9 mouse cellular contexts compared by ENCODE assay signal in genomic region chr12:35895875-35896763, GRCm38 (mm10). TPM values are rescaled to one million over a fixed set of nuclear protein-coding genes. Genes with fewer than 3 reads are reported as not detected.
DNase-seq lines count a peak whose midpoint lies in the region; ATAC-seq lines count a peak whose summit lies in the region.
"Had no signal": no experiment of that assay in that cellular context is flagged by ENCODE, and none has a peak within 500 bp of the region (broad histone marks: within the 10 kb centered on the region; RNA-seq: fewer than 3 reads in every experiment).

No protein-coding gene starts in this region.

- peak overlapping the region; percentile 39 for H3K4me3 ChIP-seq in forebrain, embryonic 15.5 days
- H3K4me3 ChIP-seq in hindbrain, embryonic 16.5 days (ENCODE audit: low read length) = peak overlapping the region; percentile 45

- intact Hi-C loops in left cerebral cortex, postnatal 25 days (cut with DNase I) = loop anchor here (1.0 to 10.0 kb wide), 6 partner anchors 99 to 809 kb away; partner anchors contain the start of genes Ankmy2, Bzw2 and Tspan13

- ATAC-seq in forebrain, embryonic 15.5 days (replicated peaks) = peak; percentile 53
- peak; percentile 63 for ATAC-seq in hindbrain, embryonic 16.5 days
- ATAC-seq in megakaryocyte-erythroid progenitor cell, adult 5-6 weeks (replicated peaks; ENCODE audit: low FRiP score, low TSS enrichment, poor library complexity, severe bottlenecking) = peak; percentile 71; the same call in 1 of the 2 replicates

- peak overlapping the region; percentile 60 for H3K27ac ChIP-seq in forebrain, embryonic 15.5 days (replicated peaks)
- H3K27ac ChIP-seq in hindbrain, embryonic 16.5 days (ENCODE audit: low read depth, low read length) = peak overlapping the region; percentile 73

- no peaks in the 10 kb centered on the region for H3K27me3 ChIP-seq in forebrain, embryonic 15.5 days
- H3K27me3 ChIP-seq in hindbrain, embryonic 16.5 days (replicated peaks; ENCODE audit: control insufficient read depth, insufficient read depth, low read length) = no peaks in the 10 kb centered on the region

- H3K9ac ChIP-seq in forebrain, embryonic 15.5 days (replicated peaks) = peak overlapping the region; percentile 48
- peak overlapping the region; percentile 64 for H3K9ac ChIP-seq in hindbrain, embryonic 16.5 days (ENCODE audit: low read depth, low read length)

- H3K4me1 ChIP-seq in forebrain, embryonic 15.5 days = peaks cover 5% of the 10 kb centered on the region; the same call in 1 of the 2 replicates
- H3K4me1 ChIP-seq in hindbrain, embryonic 16.5 days (ENCODE audit: control insufficient read depth, insufficient read depth, low read depth, low read length) = peaks cover 10% of the 10 kb centered on the region

- peak overlapping the region; percentile 49 for H3K4me2 ChIP-seq in forebrain, embryonic 15.5 days (replicated peaks)
- peak overlapping the region; percentile 67 for H3K4me2 ChIP-seq in hindbrain, embryonic 16.5 days (ENCODE audit: low read length)

- H3K36me3 ChIP-seq in forebrain, embryonic 15.5 days = no peaks in the 10 kb centered on the region
- no peaks in the 10 kb centered on the region for H3K36me3 ChIP-seq in hindbrain, embryonic 16.5 days (ENCODE audit: control insufficient read depth, insufficient read depth, low read length)
- H3K36me3 ChIP-seq: G1E had no signal

- peak; percentile 64 for DNase-seq in kidney, adult 18-20 months
- DNase-seq in kidney, adult 11 months = no peak
- DNase-seq in cerebellum, adult 11-12 months = peak; percentile 10
- peak; percentile 67 to 77 for DNase-seq in left cerebral cortex, postnatal 25 days (ENCODE audit: low spot score in 2 of 2)
- peak; percentile 29 for DNase-seq in skeletal muscle tissue, adult 2 months (ENCODE audit: low read depth, low spot score)

- WGBS in forebrain, embryonic 15.5 days = 17% methylated on average over 20 of the region's 20 CpGs
- WGBS in hindbrain, embryonic 16.5 days = 15% methylated on average over 20 of the region's 20 CpGs

- H3K9me3 ChIP-seq in forebrain, embryonic 15.5 days = no peaks in the 10 kb centered on the region
- H3K9me3 ChIP-seq in hindbrain, embryonic 16.5 days (ENCODE audit: control insufficient read depth, low read length) = no peaks in the 10 kb centered on the region

RNA-seq across cellular contexts. Expression of gene Agr3, which starts 29.3 kb away (rescaled TPM):
- not detected in 2 replicates for polyA plus RNA-seq in forebrain, embryonic 15.5 days (2015; fragmentation: Nextera tagmentation; extraction: Ambion mirVana)
- polyA plus RNA-seq in hindbrain, embryonic 16.5 days (2015; fragmentation: Nextera tagmentation; extraction: Ambion mirVana) = 0.39 and 0.42 TPM in 2 replicates
- not detected for total RNA-seq in left cerebral cortex, postnatal 25 days (2021)
- not detected in 2 replicates for total RNA-seq in megakaryocyte-erythroid progenitor cell, adult 5-6 weeks (2014; fragmentation: Nextera tagmentation)
- not detected in 2 replicates for total RNA-seq in megakaryocyte-erythroid progenitor cell, adult 5-6 weeks (2017)
- polyA plus RNA-seq: G1E had no signal
